Comparison of ENCODE assay signal across 8 mouse cellular contexts in the genomic region with DNA sequence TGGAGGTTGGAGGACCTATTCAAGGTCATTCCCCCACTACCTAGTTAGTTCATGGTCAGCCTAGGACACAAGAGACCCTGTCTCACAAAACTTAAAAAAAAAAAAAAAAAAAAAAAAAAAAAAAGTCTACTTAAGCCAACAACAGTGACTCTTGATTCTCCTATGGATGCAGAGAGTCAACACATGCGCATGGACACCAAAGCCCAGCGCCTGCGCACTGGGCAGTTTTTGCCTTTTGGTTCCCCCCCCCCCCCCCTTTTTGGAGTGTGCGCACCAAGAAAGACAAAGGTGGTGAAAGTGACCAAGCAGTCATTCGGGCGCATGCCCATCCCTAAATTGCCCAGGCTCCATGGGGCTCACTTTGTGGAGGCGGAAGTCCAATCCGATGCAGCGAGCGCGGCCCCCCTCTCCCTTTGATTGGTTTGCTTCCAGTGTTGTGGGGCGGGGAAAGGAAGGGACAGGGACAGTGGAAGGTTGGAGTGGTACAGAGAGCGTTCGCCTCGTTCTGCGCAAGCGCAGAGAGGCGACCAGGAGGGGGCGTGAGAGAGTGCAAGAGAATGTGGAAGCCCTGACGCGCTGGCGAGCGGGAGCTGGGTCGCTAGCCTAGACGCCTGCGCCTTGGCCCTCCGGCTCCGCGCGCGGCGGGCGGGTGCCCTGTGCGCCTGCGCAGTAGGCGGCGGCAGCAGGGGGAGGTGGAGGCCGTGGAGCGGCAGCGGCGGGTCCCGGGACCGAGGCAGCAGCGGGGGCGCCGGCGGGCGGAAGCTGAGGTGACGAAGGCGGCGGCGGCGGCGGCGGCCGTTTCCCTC. TPM values are rescaled to one million over a fixed set of nuclear protein-coding genes. Genes with fewer than 3 reads are reported as not detected.
A peak's percentile ranks its signal among the peaks of the same experiment; 100 is the strongest.
DNase-seq lines count a peak whose midpoint lies in the region; ATAC-seq and TF ChIP-seq lines count a peak whose summit lies in the region.

A gene (plus strand): TSS at position 707 of the 806 bp plus-strand sequence.

- TF ChIP-seq CTCF in ES-Bruce4 (IDR thresholded peaks at IDR 0.05; ENCODE audit: low read depth, low read length): peak; percentile 72
- TF ChIP-seq CTCF in liver, postnatal 0 days (IDR thresholded peaks at IDR 0.05; ENCODE audit: low read depth): peak; percentile 98

- peak; percentile 97 for ATAC-seq in cerebellum, adult (ENCODE audit: insufficient number of reproducible peaks, low FRiP score, low TSS enrichment)
- ATAC-seq in forebrain, embryonic 13.5 days: peak; percentile 98
- ATAC-seq in liver, postnatal 0 days: peak; percentile 95
- peak; percentile 98 for ATAC-seq in neural tube, embryonic 14.5 days (ENCODE audit: low read depth)

- peak; percentile 23 for TF ChIP-seq POLR2A in ES-Bruce4 (IDR thresholded peaks at IDR 0.05; ENCODE audit: insufficient read depth, low read length)

- under 1% methylated on average over 43 of the region's 56 CpGs for WGBS in forebrain, embryonic 13.5 days
- WGBS in large intestine, adult 2 months: under 1% methylated on average over 55 of the region's 56 CpGs
- WGBS in liver, postnatal 0 days (ENCODE audit: insufficient replicate concordance): under 1% methylated on average over 44 of the region's 56 CpGs
- under 1% methylated on average over 35 of the region's 56 CpGs for whole genome bisulfite sequencing in neural tube, embryonic 14.5 days

- no peaks in the 10 kb centered on the region for H3K9me3 ChIP-seq in ES-Bruce4 (replicated peaks; ENCODE audit: control insufficient read depth, insufficient read depth, low read length, poor library complexity, severe bottlenecking)
- no peaks in the 10 kb centered on the region for H3K9me3 ChIP-seq in forebrain, embryonic 13.5 days (replicated peaks)
- no peaks in the 10 kb centered on the region for H3K9me3 ChIP-seq in liver, postnatal 0 days (ENCODE audit: low read length)
- no peaks in the 10 kb centered on the region for H3K9me3 ChIP-seq in neural tube, embryonic 14.5 days (ENCODE audit: control insufficient read depth, low read length)

- H3K4me1 ChIP-seq in ES-Bruce4 (ENCODE audit: control insufficient read depth, insufficient read depth, low read length): no peaks in the 10 kb centered on the region
- peaks cover 33% of the 10 kb centered on the region for H3K4me1 ChIP-seq in forebrain, embryonic 13.5 days
- peaks cover 22% of the 10 kb centered on the region for H3K4me1 ChIP-seq in liver, postnatal 0 days (ENCODE audit: insufficient read depth)
- H3K4me1 ChIP-seq in neural tube, embryonic 14.5 days (ENCODE audit: control insufficient read depth, insufficient read depth, low read length): peaks cover 18% of the 10 kb centered on the region

- 0 out of 2 replicates have a peak, but pooled peaks have one; percentile 27 for TF ChIP-seq EP300 in ES-Bruce4 (IDR thresholded peaks at IDR 0.05; ENCODE audit: insufficient read depth, low read depth, low read length)
- no peak for TF ChIP-seq EP300 in liver, postnatal 0 days (IDR thresholded peaks at IDR 0.05; ENCODE audit: low read depth)

- peak within 1 kb of the TSS; percentile 96 for H3K9ac ChIP-seq in ES-Bruce4 (ENCODE audit: low read depth, poor library complexity, severe bottlenecking)
- peak within 1 kb of the TSS; percentile 98 for H3K9ac ChIP-seq in forebrain, embryonic 13.5 days
- H3K9ac ChIP-seq in liver, postnatal 0 days (replicated peaks): peak within 1 kb of the TSS; percentile 96
- peak within 1 kb of the TSS; percentile 95 for H3K9ac ChIP-seq in neural tube, embryonic 14.5 days (replicated peaks; ENCODE audit: low read depth, low read length)

- peak within 1 kb of the TSS; percentile 88 for H3K27ac ChIP-seq in ES-Bruce4 (ENCODE audit: insufficient read depth, low read length)
- peak within 1 kb of the TSS; percentile 94 for H3K27ac ChIP-seq in forebrain, embryonic 13.5 days
- H3K27ac ChIP-seq in liver, postnatal 0 days (ENCODE audit: low read depth): peak within 1 kb of the TSS; percentile 97
- H3K27ac ChIP-seq in neural tube, embryonic 14.5 days (ENCODE audit: low read depth, low read length): peak within 1 kb of the TSS; percentile 94

- DNase-seq in heart, postnatal 10 days: peak; percentile 100
- DNase-seq in large intestine, adult 2 months (ENCODE audit: low read depth, low spot score): peak; percentile 100
- peak; percentile 100 for DNase-seq in liver, postnatal 0 days
- peak; percentile 100 for DNase-seq in testis, postnatal 10 days (ENCODE audit: low spot score)

- H3K27me3 ChIP-seq in ES-Bruce4 (ENCODE audit: control insufficient read depth, insufficient read depth, low read length, poor library complexity, severe bottlenecking): no peaks in the 10 kb centered on the region
- no peaks in the 10 kb centered on the region for H3K27me3 ChIP-seq in forebrain, embryonic 13.5 days
- H3K27me3 ChIP-seq in liver, postnatal 0 days (ENCODE audit: insufficient read depth, low read length): no peaks in the 10 kb centered on the region
- no peaks in the 10 kb centered on the region for H3K27me3 ChIP-seq in neural tube, embryonic 14.5 days (ENCODE audit: control insufficient read depth, insufficient read depth, low read length)

- intact Hi-C loops in heart, postnatal 10 days (cut with DNase I): no loop called here

- H3K4me2 ChIP-seq in forebrain, embryonic 13.5 days: peak within 1 kb of the TSS; percentile 71
- H3K4me2 ChIP-seq in liver, postnatal 0 days (ENCODE audit: low read depth, low read length): peak within 1 kb of the TSS; percentile 88
- H3K4me2 ChIP-seq in neural tube, embryonic 14.5 days (ENCODE audit: low read depth, low read length): peak within 1 kb of the TSS; percentile 85

- peak within 1 kb of the TSS; percentile 89 for H3K4me3 ChIP-seq in ES-Bruce4 (ENCODE audit: low read depth, low read length)
- H3K4me3 ChIP-seq in forebrain, embryonic 13.5 days: peak within 1 kb of the TSS; percentile 79
- peak within 1 kb of the TSS; percentile 87 for H3K4me3 ChIP-seq in liver, postnatal 0 days (ENCODE audit: low read depth, low read length)
- peak within 1 kb of the TSS; percentile 89 for H3K4me3 ChIP-seq in neural tube, embryonic 14.5 days (ENCODE audit: low read depth, low read length)

- peaks cover 26% of the 10 kb centered on the region for H3K36me3 ChIP-seq in ES-Bruce4 (ENCODE audit: control insufficient read depth, insufficient read depth, low read length, poor library complexity, severe bottlenecking)
- H3K36me3 ChIP-seq in forebrain, embryonic 13.5 days (ENCODE audit: poor library complexity, severe bottlenecking): 0 out of 2 replicates have a peak, but pooled peaks cover 3% of the 10 kb centered on the region
- H3K36me3 ChIP-seq in liver, postnatal 0 days (replicated peaks; ENCODE audit: insufficient read depth, low read length): peaks cover 4% of the 10 kb centered on the region; the same call in 1 of the 2 replicates
- no peaks in the 10 kb centered on the region for H3K36me3 ChIP-seq in neural tube, embryonic 14.5 days (ENCODE audit: control insufficient read depth, insufficient read depth, low read length)

RNA-seq across cellular contexts. Expression of the gene that starts here (rescaled TPM):
- polyA plus RNA-seq in ES-Bruce4 (2011; ENCODE audit: insufficient read depth, insufficient read length, low read depth, missing spikeins): 170 and 173 TPM in 2 replicates
- 38.7 and 42.2 TPM in 2 replicates for polyA plus RNA-seq in forebrain, embryonic 13.5 days (2015; fragmentation: Nextera tagmentation; extraction: Ambion mirVana)
- total RNA-seq in heart, postnatal 10 days (2021): 10 to 100 TPM; 72.1 to 78.7 TPM
- 29.6 and 35.8 TPM in 2 replicates for polyA plus RNA-seq in large intestine, adult 2 months (2012; rRNA removed)
- 6.8 TPM in 2 replicates for polyA plus RNA-seq in liver, postnatal 0 days (2015; fragmentation: Nextera tagmentation; extraction: Ambion mirVana)
- 31.1 and 34.0 TPM in 2 replicates for polyA plus RNA-seq in neural tube, embryonic 14.5 days (2014; fragmentation: Nextera tagmentation; extraction: Ambion mirVana)

Comparison
In these comparisons a context has a peak if more than half of its experiments do, and no peak if none do; other contexts are left out.
1. Peak in every context shown above with its lines: DNase-seq, ATAC-seq, H3K4me3 ChIP-seq and H3K27ac ChIP-seq.